Mouse (Mus musculus) kidney, postnatal 0 days (tissue): ENCODE results near the gene Ms4a7. TPM values are rescaled to one million over a fixed set of nuclear protein-coding genes. Genes with fewer than 3 reads are reported as not detected.

Source experiments
- ATAC-seq: fragments of 200-750 bp; cut with Nextera tagmentation; replicated peaks from 2 replicates; pipeline ENCODE4 v1.8.0; 2017; ENCODE audit warnings: low read depth, moderate number of reproducible peaks, moderate TSS enrichment, moderate library complexity; ENCODE audit not compliant: low FRiP score
- DNase-seq: peaks from one replicate; pipeline ENCODE4 v3.0.0-alpha.2; 2016; ENCODE audit warnings: low spot score
- H3K27ac ChIP-seq: fragments of 300-500 bp; sonication (generic); 2 replicates; pipeline ENCODE4 v1.5.1; 2014; ENCODE audit warnings: mild to moderate bottlenecking
- H3K27me3 ChIP-seq: fragments of 300-500 bp; sonication (generic); 2 replicates; pipeline ENCODE4 v1.6.1; 2014; ENCODE audit warnings: low read length, mixed read lengths; ENCODE audit not compliant: insufficient read depth
- H3K36me3 ChIP-seq: fragments of 300-500 bp; sonication (generic); 2 replicates; pipeline ENCODE4 v1.6.1; 2014; ENCODE audit warnings: low read length, mixed read lengths; ENCODE audit not compliant: insufficient read depth
- H3K4me1 ChIP-seq: fragments of 300-500 bp; sonication (generic); replicated peaks from 2 replicates; pipeline ENCODE4 v1.6.1; 2014; ENCODE audit warnings: antibody characterized with exemption, low read length, mixed read lengths; ENCODE audit not compliant: insufficient read depth
- H3K4me2 ChIP-seq: fragments of 300-500 bp; sonication (generic); 2 replicates; pipeline ENCODE4 v1.6.1; 2014; ENCODE audit warnings: mild to moderate bottlenecking, low read length, moderate library complexity, mixed read lengths
- H3K4me3 ChIP-seq: fragments of 300-500 bp; sonication (generic); replicated peaks from 2 replicates; pipeline ENCODE4 v1.5.1; 2014; ENCODE audit warnings: low read depth, low read length
- H3K9ac ChIP-seq: fragments of 300-500 bp; sonication (generic); 2 replicates; pipeline ENCODE4 v1.6.1; 2014; ENCODE audit warnings: low read depth, low read length
- H3K9me3 ChIP-seq: fragments of 300-500 bp; sonication (generic); replicated peaks from 2 replicates; pipeline ENCODE4 v1.6.1; 2016; ENCODE audit warnings: low read length, inconsistent platforms, mixed read lengths
- CTCF ChIP-seq: IDR thresholded peaks from 2 replicates; pipeline ENCODE4 v1.5.1; 2016; ENCODE audit warnings: antibody characterized with exemption, low read depth, mild to moderate bottlenecking, moderate library complexity
- WGBS: fragments of 180-500 bp; shearing (Covaris S2); extraction: QIAGEN DNeasy Blood & Tissue Kit; methylation state at CpG from one replicate; pipeline ENCODE4 v1.1.7; 2014; 5-methylcytosine and 5-hydroxymethylcytosine counted together
- polyA plus RNA-seq: library from polyadenylated mRNA; unstranded; fragments of >200 nt; fragmentation: Nextera tagmentation; extraction: Ambion mirVana; gene quantifications from 2 replicates; pipeline ENCODE4 v1.2.1, GENCODE M21; 2015

Gene Ms4a7
- polyA plus RNA-seq: 9.7 and 11.8 TPM in 2 replicates

- ATAC-seq: no peak
These were observed at the start of gene Ms4a7 for GRCm38 (mm10) chr19:11335932-11336331. TSS of gene Ms4a7 (minus strand) at chr19:11336146.

GRCm38 (mm10) chr19:11376399-11376798 is 40.5 kb upstream of the Ms4a7 start:
- no peak overlapping the region for H3K9ac ChIP-seq
- no peak for ATAC-seq
- H3K27me3 ChIP-seq: no peaks in the 10 kb centered on the region
- no peaks in the 10 kb centered on the region for H3K9me3 ChIP-seq
- no peak for DNase-seq
- H3K4me2 ChIP-seq: no peak overlapping the region
- WGBS: 80% methylated on average over 2 of the region's 2 CpGs
- H3K4me1 ChIP-seq: no peaks in the 10 kb centered on the region
- no peaks in the 10 kb centered on the region for H3K36me3 ChIP-seq
- H3K27ac ChIP-seq: no peak overlapping the region
- no peak for TF ChIP-seq CTCF
- H3K4me3 ChIP-seq: no peak overlapping the region

More at GRCm38 (mm10) chr19:11335932-11336331, at the start of gene Ms4a7:
- no peaks in the 10 kb centered on the region for H3K27me3 ChIP-seq
- H3K4me3 ChIP-seq: no peak within 1 kb of the TSS
- no peaks in the 10 kb centered on the region for H3K9me3 ChIP-seq
- no peak for DNase-seq
- WGBS: 77% methylated on average over 6 of the region's 6 CpGs
- H3K9ac ChIP-seq: no peak within 1 kb of the TSS
- H3K36me3 ChIP-seq: no peaks in the 10 kb centered on the region
- no peaks in the 10 kb centered on the region for H3K4me1 ChIP-seq
- TF ChIP-seq CTCF: no peak
- H3K4me2 ChIP-seq: no peak within 1 kb of the TSS
- H3K27ac ChIP-seq: no peak within 1 kb of the TSS

GRCm38 (mm10) chr19:11375273-11375672 is 39.3 kb upstream of the Ms4a7 start, which contains the start of gene Ms4a4a:
TSS of gene Ms4a4a (plus strand) at chr19:11375523.
- Histone ChIP-seq H3K4me1 (no peaks in the 10 kb centered on the region), H3K27ac (no peak within 1 kb of the TSS), H3K9me3 (no peaks in the 10 kb centered on the region), H3K27me3 (no peaks in the 10 kb centered on the region), H3K4me2 (no peak within 1 kb of the TSS), H3K4me3 (no peak within 1 kb of the TSS), H3K36me3 (no peaks in the 10 kb centered on the region), H3K9ac (no peak within 1 kb of the TSS)
- no peak for ATAC-seq
- 78% methylated on average over 2 of the region's 2 CpGs for WGBS
- DNase-seq: no peak
- no peak for TF ChIP-seq CTCF

- Histone ChIP-seq H3K4me2 (no peak overlapping the region), H3K9me3 (no peaks in the 10 kb centered on the region), H3K4me1 (no peaks in the 10 kb centered on the region), H3K27me3 (no peaks in the 10 kb centered on the region), H3K36me3 (no peaks in the 10 kb centered on the region), H3K9ac (no peak overlapping the region), H3K4me3 (no peak overlapping the region), H3K27ac (no peak overlapping the region)
- TF ChIP-seq CTCF: no peak
- DNase-seq (no peak), ATAC-seq (no peak)
These were observed 35.2 kb upstream of the Ms4a7 start for GRCm38 (mm10) chr19:11371181-11371580.

GRCm38 (mm10) chr19:11368310-11368709 is 32.4 kb upstream of the Ms4a7 start:
- Histone ChIP-seq H3K4me2 (no peak overlapping the region), H3K4me1 (no peaks in the 10 kb centered on the region), H3K27me3 (no peaks in the 10 kb centered on the region), H3K36me3 (no peaks in the 10 kb centered on the region), H3K9me3 (no peaks in the 10 kb centered on the region), H3K9ac (no peak overlapping the region), H3K4me3 (no peak overlapping the region), H3K27ac (no peak overlapping the region)
- ATAC-seq (no peak), DNase-seq (no peak)
- TF ChIP-seq CTCF: no peak
- WGBS: 84% methylated on average over 3 of the region's 3 CpGs

- Histone ChIP-seq H3K9ac (no peak overlapping the region), H3K27me3 (no peaks in the 10 kb centered on the region), H3K27ac (no peak overlapping the region), H3K4me3 (no peak overlapping the region), H3K4me1 (no peaks in the 10 kb centered on the region), H3K9me3 (no peaks in the 10 kb centered on the region), H3K36me3 (no peaks in the 10 kb centered on the region), H3K4me2 (no peak overlapping the region)
- no peak for DNase-seq
- no peak for ATAC-seq
- TF ChIP-seq CTCF: no peak
These were observed 26.1 kb upstream of the Ms4a7 start for GRCm38 (mm10) chr19:11362002-11362401.

- Histone ChIP-seq H3K4me1 (no peaks in the 10 kb centered on the region), H3K9me3 (no peaks in the 10 kb centered on the region), H3K36me3 (no peaks in the 10 kb centered on the region), H3K27ac (no peak overlapping the region), H3K9ac (no peak overlapping the region), H3K27me3 (no peaks in the 10 kb centered on the region), H3K4me3 (no peak overlapping the region), H3K4me2 (no peak overlapping the region)
- TF ChIP-seq CTCF: peak; percentile 57
- no peak for DNase-seq
- ATAC-seq: no peak
- WGBS: 60% methylated on average over 3 of the region's 3 CpGs
These were observed 24.2 kb upstream of the Ms4a7 start for GRCm38 (mm10) chr19:11360106-11360505.
